Mouse (Mus musculus): ENCODE data around the gene Trim63.

Gene Trim63

DNA sequence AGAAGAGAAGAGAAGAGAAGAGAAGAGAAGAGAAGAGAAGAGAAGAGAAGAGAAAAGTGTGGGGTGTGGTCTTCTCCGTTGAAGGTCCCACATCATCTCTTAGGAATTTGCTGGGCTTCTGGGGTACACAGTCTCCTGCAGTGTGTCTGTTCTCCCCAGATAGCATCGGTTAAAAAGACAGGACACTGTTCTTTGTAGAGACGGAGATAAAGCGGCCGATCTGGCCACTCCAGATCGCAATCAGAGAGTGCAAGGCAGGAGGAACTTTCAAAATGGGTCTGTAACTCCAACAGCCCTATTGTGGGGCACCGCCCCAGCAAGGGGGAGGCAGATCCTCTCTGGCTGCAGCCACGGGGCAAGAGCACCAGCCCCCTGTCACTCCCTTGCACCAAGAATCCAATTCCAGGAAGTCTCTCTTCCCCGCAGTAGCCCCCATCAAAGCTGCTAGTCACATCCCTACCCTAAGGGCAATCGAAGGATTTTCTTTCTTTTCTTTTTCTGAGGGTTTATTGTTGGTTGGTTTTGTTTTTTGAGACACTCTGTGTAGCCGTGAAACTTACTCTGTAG is 27.4 kb downstream of the Trim63 start:
- no peak for DNase-seq (ENCODE audit: low spot score)

DNA sequence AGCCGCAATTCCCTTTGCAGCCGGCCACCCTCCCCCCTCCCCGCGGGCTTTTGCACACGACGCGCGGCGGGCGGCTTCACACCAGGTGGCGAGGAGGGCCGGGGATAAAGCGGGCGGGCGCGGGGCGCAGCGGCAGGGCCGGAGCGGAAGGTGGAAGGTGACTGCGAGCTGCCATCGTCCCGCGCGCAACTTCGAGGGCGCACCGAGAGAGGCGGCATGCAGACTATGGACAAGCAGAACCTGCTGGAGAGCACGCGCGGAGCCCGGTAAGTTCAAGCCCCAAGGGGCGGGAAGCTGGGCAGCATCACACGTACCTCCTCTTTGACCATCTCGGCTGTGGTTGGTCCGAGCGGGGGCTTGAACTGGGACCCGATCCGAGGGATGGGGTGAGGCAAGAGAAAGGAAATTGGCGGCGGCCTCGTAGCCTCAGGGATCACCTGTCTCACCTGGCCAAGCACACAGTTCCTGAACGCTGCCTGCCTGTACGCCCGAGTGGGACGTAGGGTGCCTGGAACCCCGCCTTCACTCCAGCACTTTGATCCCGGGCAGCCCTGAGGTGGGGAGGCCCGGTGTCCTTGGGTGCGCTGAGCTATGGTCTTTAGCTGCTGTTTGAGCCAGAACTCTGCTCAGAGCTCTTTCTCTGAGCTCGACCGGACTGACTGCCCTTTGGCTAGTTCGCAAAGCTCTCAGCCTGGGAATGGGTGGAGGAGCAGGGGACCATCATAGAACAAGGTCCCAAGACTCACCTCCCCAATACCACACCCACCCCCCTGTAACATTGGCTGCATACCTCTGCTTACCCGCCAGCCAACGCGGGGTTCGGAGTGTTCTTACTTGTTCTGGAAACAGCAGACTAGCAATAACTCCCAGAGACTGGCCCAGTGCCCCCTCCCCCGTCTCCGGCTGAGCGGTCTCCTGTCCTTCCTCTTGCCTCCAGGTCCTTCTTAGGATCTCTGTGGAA is 28.4 kb downstream of the Trim63 start, which contains the start of gene Slc30a2:
Gene Slc30a2 (plus strand): TSS at position 111 of the 961 bp plus-strand sequence.
- peak; percentile 30 for DNase-seq (ENCODE audit: low spot score)

DNA sequence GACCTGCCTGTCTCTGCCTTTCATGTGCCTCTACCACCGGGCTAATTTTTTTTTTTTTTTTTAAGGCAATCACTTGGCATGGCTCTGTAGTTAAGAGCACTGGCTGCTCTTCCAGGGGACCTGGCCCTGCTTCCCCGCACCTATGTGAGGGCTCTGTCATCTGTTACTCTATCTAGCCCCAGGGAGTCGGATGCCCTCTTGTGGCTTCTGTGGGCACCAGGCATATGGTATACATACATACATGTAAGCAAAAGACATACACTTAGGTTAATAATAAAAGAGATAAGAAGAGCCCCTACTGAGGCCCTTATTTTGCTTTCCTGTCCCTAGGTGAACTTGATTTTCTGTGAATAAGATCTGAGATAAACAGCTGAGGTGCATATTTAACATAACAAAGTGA is 29.7 kb downstream of the Trim63 start:
- DNase-seq (ENCODE audit: low spot score), result no peak

DNA sequence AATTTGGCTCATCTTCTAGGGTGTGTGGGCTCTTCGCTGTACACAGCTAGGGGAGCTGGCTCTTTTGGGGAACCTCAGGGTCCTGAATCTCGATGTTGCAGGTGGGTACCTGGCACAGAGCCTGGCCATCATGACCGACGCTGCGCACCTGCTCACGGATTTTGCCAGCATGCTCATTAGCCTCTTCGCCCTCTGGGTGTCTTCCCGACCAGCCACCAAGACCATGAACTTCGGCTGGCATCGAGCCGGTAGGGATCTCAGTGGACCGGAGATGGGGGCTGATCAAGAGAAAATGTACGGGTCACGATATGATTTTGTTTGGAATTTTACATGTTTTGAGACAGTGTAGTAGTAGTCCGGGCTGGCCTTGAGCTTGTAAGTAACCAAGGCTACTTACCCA is 30.9 kb downstream of the Trim63 start:
- no peak for DNase-seq (ENCODE audit: low spot score)

DNA sequence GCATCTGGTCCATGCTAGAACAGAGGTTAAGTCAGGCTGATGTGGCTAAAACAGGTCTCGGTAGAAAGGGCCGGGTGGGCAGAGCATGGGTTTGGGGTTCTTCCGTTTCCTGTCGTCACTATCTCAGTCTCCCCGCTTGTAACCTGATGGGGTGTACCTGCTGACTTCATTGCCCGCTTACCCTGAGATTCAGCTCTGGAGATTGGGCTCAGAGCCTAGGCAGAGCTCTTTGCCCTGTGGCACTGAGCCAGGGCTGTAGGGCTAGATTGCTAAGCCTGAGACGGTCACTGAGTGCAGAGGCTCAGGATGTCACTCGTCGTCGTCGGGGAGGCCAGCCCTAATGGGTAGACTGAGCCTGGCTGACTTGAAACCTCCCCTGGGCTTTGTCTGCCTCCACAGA is 33.2 kb downstream of the Trim63 start:
- DNase-seq (ENCODE audit: low spot score), result no peak

DNA sequence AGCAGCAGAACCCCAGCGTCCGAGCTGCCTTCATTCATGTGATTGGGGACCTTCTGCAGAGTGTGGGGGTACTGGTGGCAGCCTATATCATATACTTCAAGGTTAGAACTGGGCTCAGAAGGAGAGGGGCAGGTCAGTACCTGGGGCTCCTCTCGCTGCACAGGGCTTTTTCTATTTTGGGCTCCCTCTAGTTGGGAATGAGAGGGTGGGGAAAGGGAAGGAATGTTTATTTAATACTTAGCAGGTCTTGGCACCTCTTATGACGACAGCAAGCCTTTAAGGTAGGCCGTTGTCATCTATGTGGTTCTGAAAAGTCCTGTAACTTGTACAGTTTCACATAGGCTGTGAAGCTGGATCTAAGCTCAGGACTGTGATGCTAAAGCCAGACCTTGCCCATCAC is 33.6 kb downstream of the Trim63 start:
- DNase-seq (ENCODE audit: low spot score), result no peak

DNA sequence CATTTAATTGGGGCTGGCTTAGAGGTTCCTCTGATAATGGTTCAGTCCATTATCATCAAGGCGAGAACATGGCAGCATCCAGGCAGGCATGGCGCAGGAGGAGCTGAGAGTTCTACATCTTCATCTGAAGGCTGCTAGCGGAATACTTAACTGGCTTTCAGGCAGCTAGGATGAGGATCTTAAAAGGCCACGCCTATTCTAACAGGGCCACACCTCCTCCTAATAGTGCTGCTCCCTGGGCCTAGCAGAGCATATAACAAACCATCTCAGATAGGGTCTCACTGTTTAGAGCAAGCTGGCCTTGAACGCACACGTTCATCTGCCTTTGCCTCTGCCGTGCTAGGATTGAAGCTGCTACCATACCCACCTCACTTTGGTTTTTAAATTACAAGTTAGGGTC is 34.9 kb downstream of the Trim63 start:
- no peak for DNase-seq (ENCODE audit: low spot score)

DNA sequence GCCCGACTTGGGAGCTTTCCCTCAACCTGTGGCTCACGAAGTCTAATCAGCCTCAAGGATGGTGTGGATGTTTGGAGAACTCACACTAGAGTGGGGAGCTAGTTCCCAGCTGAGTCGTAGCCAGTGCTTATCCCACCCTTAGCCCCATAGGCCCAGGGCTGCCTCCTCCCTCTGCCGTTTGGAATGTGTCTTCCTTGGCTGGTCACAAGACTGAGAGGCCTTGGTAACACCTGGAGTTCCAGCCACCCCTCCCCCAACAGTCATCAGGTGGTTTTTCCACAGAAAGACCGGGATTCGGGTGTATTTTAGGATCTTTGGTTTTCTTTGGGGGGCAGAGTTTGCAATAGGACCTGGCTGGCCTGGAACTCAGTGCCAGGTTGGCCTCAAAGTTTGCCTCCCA is 35.7 kb downstream of the Trim63 start:
- DNase-seq (ENCODE audit: low spot score), result no peak

DNA sequence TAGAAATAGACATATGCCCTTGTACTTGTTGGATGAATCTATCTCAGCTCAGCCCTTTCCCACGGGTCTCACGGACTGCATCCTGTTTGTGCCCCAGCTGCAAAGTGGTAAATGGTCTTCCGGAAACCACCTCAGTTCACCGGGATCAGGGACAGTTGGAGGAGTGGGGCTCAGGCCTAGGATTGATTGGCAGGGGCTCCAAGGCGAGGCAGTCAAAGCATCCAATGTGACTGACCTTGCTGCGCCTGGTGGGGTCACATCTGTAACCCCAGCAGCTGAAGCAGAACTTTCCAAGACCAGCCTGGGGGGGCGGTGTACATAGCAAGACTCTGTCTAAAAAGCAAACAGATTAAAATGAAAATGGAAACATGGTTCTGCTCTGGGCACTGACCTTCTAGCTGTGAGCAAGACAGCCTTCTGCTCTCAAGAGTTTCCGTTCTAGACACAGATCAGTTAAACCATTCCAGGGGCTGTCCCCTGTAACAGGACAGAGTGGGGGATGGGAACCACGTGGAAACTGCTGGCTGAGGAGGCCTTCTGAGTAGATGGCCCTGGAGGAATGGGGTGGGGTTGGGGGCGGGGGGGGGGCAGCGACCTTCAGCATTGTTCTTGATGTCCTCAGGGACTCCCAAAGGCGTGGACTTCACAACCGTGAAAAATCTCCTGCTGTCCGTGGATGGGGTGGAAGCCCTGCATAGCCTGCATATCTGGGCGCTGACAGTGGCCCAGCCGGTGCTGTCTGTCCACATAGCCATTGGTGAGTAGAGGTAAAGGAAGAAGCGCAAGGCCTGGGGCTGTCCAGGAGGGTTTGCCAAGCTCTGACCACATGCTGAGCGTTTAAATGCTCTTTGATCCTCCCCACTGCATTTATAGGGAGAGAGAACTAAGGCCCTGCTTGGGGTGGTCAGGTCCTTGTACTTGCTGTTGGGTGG is 36.7 kb downstream of the Trim63 start:
- DNase-seq (ENCODE audit: low spot score), result no peak

DNA sequence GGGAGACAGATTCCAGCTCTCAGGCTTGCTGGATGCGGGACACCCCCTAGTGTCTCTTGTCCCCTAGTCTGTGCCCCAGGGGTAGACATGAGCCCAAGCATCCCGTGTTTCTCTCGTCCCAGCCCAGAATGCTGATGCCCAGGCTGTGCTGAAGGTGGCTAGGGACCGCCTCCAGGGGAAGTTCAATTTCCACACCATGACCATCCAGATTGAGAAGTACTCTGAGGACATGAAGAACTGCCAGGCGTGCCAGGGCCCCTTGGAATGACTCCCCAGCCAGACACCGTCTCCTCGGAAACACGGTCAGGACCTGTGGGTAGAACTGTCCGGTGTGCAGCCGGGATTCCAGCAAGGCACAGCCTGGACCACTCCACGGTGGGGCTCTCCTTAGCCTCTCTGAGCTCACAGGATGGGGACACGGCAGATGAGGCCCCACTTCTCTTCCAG is 37.4 kb downstream of the Trim63 start:
- DNase-seq (ENCODE audit: low spot score), result no peak

DNA sequence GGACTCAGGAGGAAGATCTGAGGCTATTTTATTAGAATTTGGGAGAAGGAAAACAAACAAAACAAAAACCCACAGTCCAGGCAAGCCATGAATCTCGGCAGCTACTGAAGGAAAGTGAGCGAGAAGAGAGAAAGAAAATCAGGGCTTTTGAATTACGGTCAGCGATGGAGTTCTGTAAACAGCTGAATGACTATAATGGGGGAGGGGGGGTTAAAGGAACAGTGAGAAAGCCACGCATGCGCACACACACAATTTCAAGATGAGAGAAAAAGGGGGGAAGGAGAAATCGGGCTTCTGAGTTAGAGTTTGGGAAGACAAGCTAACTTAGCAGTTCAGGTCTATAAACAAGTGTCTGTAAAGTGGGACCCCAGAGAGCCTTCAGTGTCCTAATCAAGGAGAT is 38.0 kb downstream of the Trim63 start:
- DNase-seq (ENCODE audit: low spot score), result no peak

DNA sequence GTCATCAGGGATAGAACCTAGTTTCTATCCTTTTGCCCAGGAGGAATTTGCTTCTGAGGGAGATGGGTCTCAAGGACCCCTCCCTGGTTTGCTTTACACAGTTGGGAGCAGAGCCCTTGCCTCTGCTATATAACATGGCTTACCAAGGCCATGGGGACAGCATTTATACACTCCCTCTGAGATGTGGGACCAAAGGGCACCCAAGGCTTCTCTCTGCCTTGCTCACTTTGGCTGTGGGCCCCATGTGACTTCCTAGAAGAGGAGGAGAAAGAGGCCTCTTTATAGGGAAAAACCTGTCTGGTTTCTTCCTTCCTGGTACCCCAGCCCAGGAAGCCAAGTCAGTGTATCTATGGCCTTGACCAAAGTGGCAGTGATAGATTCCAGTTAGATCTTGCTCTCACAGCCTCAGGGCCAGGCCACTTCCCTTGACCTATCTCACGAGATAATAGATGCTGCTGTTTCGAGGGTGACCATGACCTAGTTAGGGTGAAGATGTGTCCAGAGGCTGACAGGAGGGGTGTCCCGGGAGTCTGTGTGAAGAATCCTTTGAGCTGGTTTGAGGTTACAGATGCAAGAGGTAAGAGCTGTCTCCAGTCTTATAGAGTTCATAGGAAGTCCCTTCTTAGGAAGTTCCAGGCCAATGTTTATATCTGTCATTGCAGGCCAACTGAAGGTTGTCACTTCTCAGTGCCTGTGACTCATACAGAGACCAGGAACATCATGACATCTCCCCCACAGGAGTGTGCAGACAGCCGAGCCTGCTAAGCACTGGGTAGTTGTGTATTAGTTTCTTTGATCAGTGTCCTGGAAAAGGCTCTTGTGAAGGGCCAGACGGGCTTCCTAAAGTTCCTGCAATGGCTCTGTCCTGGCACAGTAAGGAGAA is 38.8 kb downstream of the Trim63 start:
- DNase-seq (ENCODE audit: low spot score), result no peak

DNA sequence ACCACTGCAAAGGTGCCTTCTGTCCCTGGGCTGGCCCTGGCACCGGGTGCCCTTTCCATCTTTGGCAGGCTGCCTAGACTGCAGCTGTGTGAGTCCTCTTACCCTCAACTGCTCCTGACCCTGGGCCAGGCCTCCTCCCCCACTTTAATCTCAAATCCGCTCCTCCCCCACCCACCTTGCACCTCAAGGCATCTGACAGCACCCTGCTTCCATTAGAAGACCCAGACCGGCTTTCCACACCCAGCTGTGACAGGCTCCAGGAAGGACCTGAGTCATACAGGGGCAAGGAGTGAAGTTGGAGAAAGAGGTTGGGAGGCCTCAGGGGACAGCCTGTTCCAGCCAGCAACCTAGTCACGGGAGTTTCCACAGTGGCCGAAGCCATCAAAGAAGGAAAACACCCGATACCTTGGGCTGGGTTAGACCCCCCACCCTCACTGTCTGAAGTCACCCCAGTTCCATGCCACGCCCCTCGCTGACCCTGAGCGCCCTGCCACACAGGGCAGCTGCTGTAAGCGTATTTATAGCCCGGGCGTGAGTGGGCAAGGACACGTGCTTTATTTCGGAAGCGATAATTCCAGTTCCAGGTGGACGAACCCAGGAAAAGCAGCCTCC is 41.0 kb downstream of the Trim63 start:
- DNase-seq (ENCODE audit: low spot score), result peak; percentile 67

DNA sequence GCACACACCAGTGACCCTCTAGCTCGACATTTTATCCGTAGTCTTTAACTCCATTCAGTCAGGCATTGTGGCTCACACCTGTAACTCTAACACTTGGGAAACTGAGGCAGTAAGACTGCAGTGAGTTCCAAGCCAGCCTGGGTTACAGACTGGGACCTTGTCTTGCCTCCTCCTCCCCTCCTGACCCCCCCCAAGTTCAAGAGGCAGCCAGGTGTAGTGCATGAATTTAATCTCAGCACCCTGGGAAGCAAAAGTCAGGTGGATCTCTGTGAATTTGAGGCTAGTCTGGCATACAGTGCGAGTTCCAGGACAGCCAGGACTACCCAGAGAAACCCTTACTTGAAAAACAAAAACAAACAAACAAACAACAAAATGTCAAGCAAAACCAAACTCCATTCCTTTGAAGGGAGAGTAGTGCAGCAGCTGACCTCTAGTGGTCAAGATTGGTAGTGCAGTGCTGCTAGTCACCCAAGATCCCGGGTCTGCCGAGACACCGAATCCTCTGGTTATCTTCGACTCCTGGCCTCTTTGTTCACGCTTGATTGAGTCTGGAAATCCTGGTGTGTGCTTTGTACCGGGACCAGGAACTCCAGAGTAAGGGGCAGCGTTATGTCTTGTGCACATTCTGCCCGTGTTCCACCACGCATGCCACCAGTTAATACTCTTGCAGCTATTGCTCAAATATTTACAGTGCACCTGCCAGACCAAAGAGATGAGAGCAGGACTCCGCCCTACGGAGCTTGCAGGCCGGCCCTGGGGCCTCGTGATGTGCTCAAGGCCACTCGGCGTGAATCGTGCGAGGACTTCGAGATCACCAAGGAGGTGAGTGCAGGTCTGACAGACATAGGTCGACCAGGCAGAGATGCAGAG is 41.9 kb downstream of the Trim63 start:
- DNase-seq (ENCODE audit: low spot score), result peak; percentile 62

DNA sequence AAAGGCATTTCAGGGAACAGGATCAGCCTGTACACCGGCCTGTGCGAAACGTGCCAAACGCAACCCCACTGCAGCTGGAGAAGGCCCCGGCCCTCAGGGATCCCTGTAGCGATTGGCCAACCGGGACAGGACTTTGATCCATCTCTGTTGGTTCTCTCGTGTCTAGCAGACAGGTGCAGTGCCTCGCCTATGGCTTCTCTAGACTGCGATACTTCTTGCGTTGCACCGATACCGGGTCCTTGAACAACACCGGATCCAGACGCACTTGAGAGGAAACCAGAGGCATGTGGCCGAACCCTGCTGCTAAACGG is 42.5 kb downstream of the Trim63 start:
- DNase-seq (ENCODE audit: low spot score), result no peak

DNA sequence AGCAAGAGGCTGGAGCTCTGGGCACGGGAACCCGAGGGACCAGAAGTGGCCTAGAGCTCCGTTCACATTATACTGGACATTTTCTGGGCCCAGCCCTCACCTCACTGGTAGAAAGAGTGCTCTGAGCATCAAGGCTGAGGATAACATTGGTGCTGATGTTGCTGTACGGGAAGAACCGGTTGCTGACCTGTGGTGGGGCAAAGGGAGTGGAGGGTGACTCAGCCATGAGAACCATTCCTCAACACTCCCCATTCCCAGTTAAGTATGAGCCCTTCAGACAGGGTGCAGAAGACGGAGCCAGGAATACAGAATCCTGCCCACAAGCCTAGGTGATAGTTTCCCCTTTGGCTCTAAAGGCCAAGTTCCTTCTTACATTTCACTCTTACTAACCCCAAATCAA is 44.7 kb downstream of the Trim63 start:
- no peak for DNase-seq (ENCODE audit: low spot score)

DNA sequence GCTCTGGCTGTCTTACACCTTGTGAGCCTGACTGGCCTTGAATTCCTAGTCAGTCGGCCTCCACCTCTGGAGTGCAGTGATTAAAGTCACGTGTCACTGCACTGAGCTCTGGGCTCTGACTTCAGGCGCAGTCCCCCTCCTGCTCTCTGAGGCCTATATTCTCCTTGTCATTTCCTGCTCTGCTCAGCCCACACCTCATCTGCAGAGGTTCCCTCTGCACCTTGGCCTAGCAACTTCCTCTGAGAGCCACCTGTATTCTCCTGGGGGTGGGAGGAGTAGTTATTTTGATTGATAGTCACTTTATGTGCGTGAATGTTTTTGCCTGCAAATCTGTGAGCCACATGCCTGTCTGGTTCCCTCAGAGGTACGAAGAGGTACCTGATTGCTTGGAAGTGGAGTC is 46.3 kb downstream of the Trim63 start:
- no peak for DNase-seq (ENCODE audit: low spot score)

DNA sequence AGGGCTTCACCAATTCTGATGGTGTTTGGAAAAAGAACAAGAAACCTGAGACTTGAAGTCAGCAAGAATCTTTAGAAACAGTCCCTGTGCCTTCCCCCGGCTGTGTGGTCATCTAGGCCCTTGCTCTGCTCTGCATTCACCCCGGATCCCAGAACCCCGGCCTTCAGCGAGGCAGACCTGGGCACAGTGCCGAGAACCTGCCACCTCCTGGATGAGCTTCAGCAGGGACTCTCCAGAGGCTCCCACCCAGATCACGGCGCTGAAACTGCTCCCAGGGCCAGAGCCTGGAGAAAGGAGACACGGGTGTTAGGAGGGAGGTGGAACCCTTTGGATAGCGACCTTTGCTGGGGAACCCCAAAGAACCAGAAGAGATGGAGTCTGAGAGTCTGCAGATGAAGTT is 47.2 kb downstream of the Trim63 start:
- DNase-seq (ENCODE audit: low spot score), result peak; percentile 41

DNA sequence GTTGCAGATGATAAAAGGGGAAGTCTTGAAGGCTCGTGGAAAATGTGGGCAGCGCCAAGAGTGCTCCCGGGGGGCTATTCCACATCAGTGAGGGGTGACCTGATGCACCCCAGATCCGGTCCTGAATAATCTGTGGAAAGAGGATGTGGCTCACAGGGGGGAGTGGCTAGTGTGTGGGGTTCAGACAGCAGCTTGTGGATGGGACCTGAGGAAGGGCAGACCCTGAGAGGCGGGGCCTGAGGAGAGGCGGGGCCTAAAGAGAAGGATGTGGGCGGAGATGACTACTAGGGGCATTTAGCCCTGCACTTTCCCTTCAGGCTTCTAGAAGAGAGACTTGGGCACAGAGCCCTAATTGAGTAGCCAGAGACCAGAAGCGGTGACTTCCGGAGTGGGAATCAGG is 47.7 kb downstream of the Trim63 start:
- DNase-seq (ENCODE audit: low spot score), result no peak

DNA sequence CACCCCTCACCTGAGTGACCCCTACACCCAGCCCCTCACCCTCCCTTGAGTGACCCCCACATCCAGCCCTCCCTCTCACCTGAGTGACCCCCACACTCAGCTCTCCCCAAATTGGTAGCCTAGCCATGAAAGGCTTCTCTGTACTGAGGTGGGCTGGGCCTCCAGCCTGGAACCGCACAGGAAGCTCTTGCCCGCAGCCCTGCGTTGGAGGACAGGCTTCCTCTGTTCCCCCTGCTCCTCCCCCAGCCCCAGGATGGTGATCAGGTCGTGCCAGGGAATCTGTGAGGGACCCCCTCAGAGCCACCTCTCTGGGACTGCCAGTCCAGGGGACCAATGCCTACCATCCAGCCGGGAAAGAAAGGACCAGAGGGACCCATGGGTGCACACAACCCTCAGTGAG is 50.4 kb downstream of the Trim63 start:
- no peak for DNase-seq (ENCODE audit: low spot score)

Data from ovary, postnatal 36 days (tissue).